Mouse (Mus musculus) inflammation-experienced regulatory T-cells, adult 6 months (primary cell): ENCODE measurements around the gene Vps13d. TPM values are rescaled to one million over a fixed set of nuclear protein-coding genes. Genes with fewer than 3 reads are reported as not detected.

ENCODE experiments used
- ATAC-seq: one replicate; pipeline ENCODE4 v1.8.0; 2017
- polyA plus RNA-seq, 3 experiments: library from polyadenylated mRNA; unstranded; fragments of 100-300 nt; shearing (Covaris generic); gene quantifications; one replicate each; pipeline ENCODE4 v1.2.1; 2017

The Vps13d gene
- polyA plus RNA-seq, 3 experiments from 2014 or later, result 10.6 to 27.5 (median 19.6) TPM

- no peak for ATAC-seq
These were observed 194.9 kb downstream of the Vps13d start for GRCm38 (mm10) chr4:144999903-145000382.

- ATAC-seq, result peak; percentile 31
These were observed 195.3 kb downstream of the Vps13d start for GRCm38 (mm10) chr4:144999572-144999880.

- ATAC-seq, result no peak
These were observed 195.8 kb downstream of the Vps13d start for GRCm38 (mm10) chr4:144998808-144999571.

- peak; percentile 34 for ATAC-seq
These were observed 196.7 kb downstream of the Vps13d start for GRCm38 (mm10) chr4:144997887-144998658.

GRCm38 (mm10) chr4:144996996-144997820 is 197.6 kb downstream of the Vps13d start:
- no peak for ATAC-seq

GRCm38 (mm10) chr4:144995826-144996225 is 199.0 kb downstream of the Vps13d start:
- peak; percentile 72 for ATAC-seq

- ATAC-seq, result no peak
These were observed 201.5 kb downstream of the Vps13d start for GRCm38 (mm10) chr4:144993047-144993917.

- ATAC-seq, result no peak
These were observed 202.4 kb downstream of the Vps13d start for GRCm38 (mm10) chr4:144992413-144992812.

GRCm38 (mm10) chr4:144988443-144989206 is 206.2 kb downstream of the Vps13d start:
- ATAC-seq, result no peak

- ATAC-seq, result peak; percentile 87
These were observed 208.6 kb downstream of the Vps13d start for GRCm38 (mm10) chr4:144986016-144986805.

GRCm38 (mm10) chr4:144983821-144984371 is 210.9 kb downstream of the Vps13d start:
- ATAC-seq, result no peak

- ATAC-seq, result no peak
These were observed 211.5 kb downstream of the Vps13d start for GRCm38 (mm10) chr4:144983228-144983744.

- peak; percentile 50 for ATAC-seq
These were observed 213.8 kb downstream of the Vps13d start for GRCm38 (mm10) chr4:144980811-144981551.

- peak; percentile 42 for ATAC-seq
These were observed 214.7 kb downstream of the Vps13d start for GRCm38 (mm10) chr4:144980110-144980509.

- no peak for ATAC-seq
These were observed 216.8 kb downstream of the Vps13d start for GRCm38 (mm10) chr4:144978039-144978438.

GRCm38 (mm10) chr4:144977057-144977456 is 217.7 kb downstream of the Vps13d start:
- no peak for ATAC-seq

- no peak for ATAC-seq
These were observed 219.3 kb downstream of the Vps13d start for GRCm38 (mm10) chr4:144975505-144975904.

- no peak for ATAC-seq
These were observed 220.3 kb downstream of the Vps13d start for GRCm38 (mm10) chr4:144974458-144974857.
